Comparison of ENCODE assay signal across 7 mouse cellular contexts in genomic region chr6:124769101-124769765, GRCm38 (mm10). TPM values are rescaled to one million over a fixed set of nuclear protein-coding genes. Genes with fewer than 3 reads are reported as not detected.
DNase-seq lines count a peak whose midpoint lies in the region; ATAC-seq and TF ChIP-seq lines count a peak whose summit lies in the region.

Eno2 (minus strand) TSS chr6:124769673.

- TF ChIP-seq CTCF in ES-Bruce4 (IDR thresholded peaks at IDR 0.05; ENCODE audit: low read depth, low read length): no peak
- TF ChIP-seq CTCF in lung, postnatal 0 days (IDR thresholded peaks at IDR 0.05): no peak

- peaks cover 2% of the 10 kb centered on the region for H3K4me1 ChIP-seq in ES-Bruce4 (ENCODE audit: control insufficient read depth, insufficient read depth, low read length)
- peaks cover 21 to 24% of the 10 kb centered on the region in 2 experiments for H3K4me1 ChIP-seq in heart, embryonic 14.5 days (ENCODE audit: control insufficient read depth in 2 of 2, insufficient read depth in 2 of 2, low read length in 2 of 2)
- H3K4me1 ChIP-seq in lung, postnatal 0 days (ENCODE audit: insufficient read depth, low read depth, low read length): peaks cover 3% of the 10 kb centered on the region; the same call in 1 of the 2 replicates

- H3K36me3 ChIP-seq in ES-Bruce4 (ENCODE audit: control insufficient read depth, insufficient read depth, low read length, poor library complexity, severe bottlenecking): no peaks in the 10 kb centered on the region
- H3K36me3 ChIP-seq in heart, embryonic 14.5 days (ENCODE audit: control insufficient read depth, insufficient read depth, low read length): no peaks in the 10 kb centered on the region
- no peaks in the 10 kb centered on the region for H3K36me3 ChIP-seq in lung, postnatal 0 days (ENCODE audit: insufficient read depth, low read length)

- DNase-seq in embryo, embryonic 10.5 days (ENCODE audit: low spot score): peak; percentile 70
- peak; percentile 87 for DNase-seq in layer of hippocampus, adult 9-11 months
- DNase-seq in lung, postnatal 0 days (ENCODE audit: low spot score): peak; percentile 53
- peak; percentile 74 to 75 for DNase-seq in right cerebral cortex, adult 2 months (ENCODE audit: low spot score in 2 of 2)

- peak; percentile 60 for ATAC-seq in activated CD4-positive, CD25-positive, alpha-beta regulatory T cell, adult 4 months
- peak; percentile 71 for ATAC-seq in heart, embryonic 14.5 days (ENCODE audit: insufficient number of reproducible peaks, insufficient read depth, low FRiP score, low read depth)
- peak; percentile 81 for ATAC-seq in lung, postnatal 0 days

- no peak for TF ChIP-seq EP300 in ES-Bruce4 (IDR thresholded peaks at IDR 0.05; ENCODE audit: insufficient read depth, low read depth, low read length)
- TF ChIP-seq EP300 in lung, postnatal 0 days (IDR thresholded peaks at IDR 0.05): no peak

- H3K4me2 ChIP-seq in heart, embryonic 14.5 days (ENCODE audit: low read length): peak within 1 kb of the TSS; percentile 91
- peak within 1 kb of the TSS; percentile 80 for H3K4me2 ChIP-seq in lung, postnatal 0 days (replicated peaks; ENCODE audit: low read depth, low read length)

- WGBS in heart, embryonic 14.5 days: under 1% methylated on average over 54 of the region's 54 CpGs
- 2% methylated on average over 44 of the region's 54 CpGs for WGBS in lung, postnatal 0 days

- H3K27ac ChIP-seq in ES-Bruce4 (ENCODE audit: insufficient read depth, low read length): no peak within 1 kb of the TSS
- H3K27ac ChIP-seq in heart, embryonic 14.5 days (replicated peaks in 1 of 2; ENCODE audit: control insufficient read depth in 1 of 2, insufficient read depth in 1 of 2, low read depth in 2 of 2, low read length in 2 of 2): peak within 1 kb of the TSS in 1 of 2 experiments; percentile 9; a peak in 1 of 4 replicates
- no peak within 1 kb of the TSS for H3K27ac ChIP-seq in lung, postnatal 0 days (ENCODE audit: low read length)

- TF ChIP-seq POLR2A in ES-Bruce4 (IDR thresholded peaks at IDR 0.05; ENCODE audit: insufficient read depth, low read length): no peak

- peak within 1 kb of the TSS; percentile 75 for H3K4me3 ChIP-seq in ES-Bruce4 (ENCODE audit: low read depth, low read length)
- peak within 1 kb of the TSS; percentile 55 to 58 for H3K4me3 ChIP-seq in heart, embryonic 14.5 days (ENCODE audit: control insufficient read depth in 1 of 2, insufficient read depth in 1 of 2, low read depth in 1 of 2, low read length in 2 of 2)
- peak within 1 kb of the TSS; percentile 48 for H3K4me3 ChIP-seq in lung, postnatal 0 days (ENCODE audit: low read depth, low read length)

- no peaks in the 10 kb centered on the region for H3K27me3 ChIP-seq in ES-Bruce4 (ENCODE audit: control insufficient read depth, insufficient read depth, low read length, poor library complexity, severe bottlenecking)
- H3K27me3 ChIP-seq in heart, embryonic 14.5 days (ENCODE audit: control insufficient read depth, insufficient read depth, low read length): peaks cover 4% of the 10 kb centered on the region; the same call in 1 of the 2 replicates
- H3K27me3 ChIP-seq in lung, postnatal 0 days (replicated peaks; ENCODE audit: insufficient read depth, low read length): no peaks in the 10 kb centered on the region

- no peaks in the 10 kb centered on the region for H3K9me3 ChIP-seq in ES-Bruce4 (replicated peaks; ENCODE audit: control insufficient read depth, insufficient read depth, low read length, poor library complexity, severe bottlenecking)
- H3K9me3 ChIP-seq in heart, embryonic 14.5 days (ENCODE audit: control insufficient read depth, low read length): no peaks in the 10 kb centered on the region
- H3K9me3 ChIP-seq in lung, postnatal 0 days (ENCODE audit: low read length): no peaks in the 10 kb centered on the region

- peak within 1 kb of the TSS; percentile 43 for H3K9ac ChIP-seq in ES-Bruce4 (ENCODE audit: low read depth, poor library complexity, severe bottlenecking)
- peak within 1 kb of the TSS; percentile 71 for H3K9ac ChIP-seq in heart, embryonic 14.5 days (ENCODE audit: low read length)
- peak within 1 kb of the TSS; percentile 23; the same call in 1 of the 2 replicates for H3K9ac ChIP-seq in lung, postnatal 0 days (replicated peaks; ENCODE audit: low read depth)

RNA-seq across cellular contexts. Expression of gene Eno2, which starts in this region (rescaled TPM):
- 7.4 and 8.3 TPM in 2 replicates for polyA plus RNA-seq in ES-Bruce4 (2011; ENCODE audit: insufficient read depth, insufficient read length, low read depth, missing spikeins)
- polyA plus RNA-seq in activated CD4-positive, CD25-positive, alpha-beta regulatory T cell, adult 4 months (2017; shearing (Covaris generic)): 1 to 10 TPM; 4.4 to 4.7 TPM
- 4.2 TPM in 2 replicates for polyA plus RNA-seq in heart, embryonic 14.5 days (2014; fragmentation: Nextera tagmentation; extraction: Ambion mirVana)
- 1.2 and 1.5 TPM in 2 replicates for polyA plus RNA-seq in lung, postnatal 0 days (2015; fragmentation: Nextera tagmentation; extraction: Ambion mirVana)
